Mouse (Mus musculus): ENCODE results near the gene Dpf1. TPM values are rescaled to one million over a fixed set of nuclear protein-coding genes. Genes with fewer than 3 reads are reported as not detected.

Dpf1 gene
- polyA plus RNA-seq, 1 experiment from 2014 or later = 2.3 TPM

DNA sequence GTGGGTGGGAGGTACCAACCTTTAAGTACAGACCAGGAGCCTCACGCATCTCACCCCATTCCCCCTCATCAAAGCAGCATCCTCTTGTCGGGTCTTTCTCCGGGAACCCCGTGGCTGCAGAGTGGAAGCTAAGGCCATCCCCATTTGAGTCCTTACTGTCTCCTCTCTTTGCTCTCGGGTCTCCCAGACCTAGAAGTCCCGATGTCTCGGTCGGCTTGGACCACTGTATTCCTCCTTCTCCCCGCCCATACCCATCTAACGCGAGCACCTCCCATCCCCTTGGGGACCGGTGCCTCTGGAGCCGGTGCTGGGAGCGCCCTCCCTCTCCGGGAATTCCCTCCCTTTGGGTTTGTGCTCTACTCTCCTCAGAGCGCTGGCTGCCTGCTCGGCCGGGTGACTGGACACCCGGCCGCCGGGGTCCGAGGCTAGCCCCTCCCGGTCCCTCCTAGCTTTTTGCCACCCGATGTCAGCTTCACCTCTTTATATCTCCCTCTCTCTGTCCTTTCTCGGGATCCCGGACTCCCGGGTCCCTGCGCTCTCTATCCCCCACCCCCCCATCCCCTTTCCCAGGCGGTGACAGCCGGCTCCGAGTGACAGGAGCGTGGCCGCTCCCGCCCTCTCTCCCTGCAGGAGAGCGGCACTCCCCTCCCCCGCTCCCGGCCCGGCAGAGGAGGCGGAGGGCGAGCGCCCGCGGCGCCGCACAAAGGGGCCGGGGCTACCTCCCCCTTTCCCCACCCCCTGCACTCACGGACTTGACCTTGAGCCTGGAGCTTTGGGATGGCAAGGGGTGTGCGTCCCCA lies 912 bp downstream of the Dpf1 start:
- DNase-seq = no peak
- H3K9ac ChIP-seq = peak overlapping the region; percentile 54; the same call in 1 of the 2 replicates

DNA sequence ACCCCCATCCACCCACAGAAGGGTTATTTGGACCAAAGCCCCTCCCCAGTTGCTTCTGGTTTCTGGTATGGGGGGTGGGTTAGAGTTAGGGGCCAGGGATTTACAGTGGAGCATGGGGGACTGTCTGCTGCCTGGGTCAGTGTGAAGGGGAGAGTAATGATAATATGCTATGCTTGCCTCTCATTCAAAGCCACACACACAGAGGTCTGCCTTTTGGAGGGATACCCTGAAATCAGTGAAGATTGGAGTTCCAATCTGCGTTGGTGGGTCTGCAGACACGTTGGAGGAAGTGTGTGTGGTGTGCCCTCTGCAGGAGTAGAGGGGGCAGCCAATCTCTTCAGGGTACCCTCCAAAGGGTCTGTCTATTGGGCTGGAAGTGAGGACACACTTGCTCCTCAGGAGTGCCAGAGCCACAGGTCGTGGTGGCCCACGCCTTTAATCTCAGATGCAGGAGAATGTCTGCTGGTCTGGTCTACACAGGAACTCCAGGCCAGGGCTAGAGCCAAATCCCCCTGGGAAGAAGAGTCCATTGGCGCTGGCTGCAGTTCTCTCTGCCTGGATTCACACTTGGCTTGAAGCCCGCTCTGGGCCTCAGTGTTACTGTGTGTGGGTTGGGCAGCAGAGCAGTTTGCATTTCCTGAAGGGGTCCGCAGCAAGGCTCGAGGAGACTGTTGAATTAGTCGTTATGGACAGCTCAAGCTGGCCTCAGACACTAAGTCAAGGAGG lies 1.7 kb downstream of the Dpf1 start:
- peaks cover 60% of the 10 kb centered on the region for H3K4me1 ChIP-seq (replicated peaks)
- no peaks in the 10 kb centered on the region for H3K36me3 ChIP-seq
- WGBS (ENCODE audit: insufficient replicate concordance) = 34% methylated on average over 9 of the region's 9 CpGs
- peaks cover 81% of the 10 kb centered on the region for H3K27me3 ChIP-seq
- DNase-seq = no peak
- H3K4me2 ChIP-seq = peak overlapping the region; percentile 80
- ATAC-seq (ENCODE audit: low read depth) = no peak
- no peaks in the 10 kb centered on the region for H3K9me3 ChIP-seq (replicated peaks)
- H3K27ac ChIP-seq = no peak overlapping the region
- no peak overlapping the region for H3K9ac ChIP-seq
- H3K4me3 ChIP-seq (replicated peaks) = peak overlapping the region; percentile 56

More for the DNA sequence above, 912 bp downstream of the Dpf1 start:
- WGBS (ENCODE audit: insufficient replicate concordance) = 1% methylated on average over 48 of the region's 48 CpGs
- H3K4me3 ChIP-seq (replicated peaks) = peak overlapping the region; percentile 56
- H3K4me2 ChIP-seq = peak overlapping the region; percentile 80
- H3K9me3 ChIP-seq (replicated peaks) = no peaks in the 10 kb centered on the region
- H3K4me1 ChIP-seq (replicated peaks) = peaks cover 52% of the 10 kb centered on the region
- no peak overlapping the region for H3K27ac ChIP-seq
- no peak for ATAC-seq (ENCODE audit: low read depth)
- peaks cover 74% of the 10 kb centered on the region for H3K27me3 ChIP-seq
- no peaks in the 10 kb centered on the region for H3K36me3 ChIP-seq

DNA sequence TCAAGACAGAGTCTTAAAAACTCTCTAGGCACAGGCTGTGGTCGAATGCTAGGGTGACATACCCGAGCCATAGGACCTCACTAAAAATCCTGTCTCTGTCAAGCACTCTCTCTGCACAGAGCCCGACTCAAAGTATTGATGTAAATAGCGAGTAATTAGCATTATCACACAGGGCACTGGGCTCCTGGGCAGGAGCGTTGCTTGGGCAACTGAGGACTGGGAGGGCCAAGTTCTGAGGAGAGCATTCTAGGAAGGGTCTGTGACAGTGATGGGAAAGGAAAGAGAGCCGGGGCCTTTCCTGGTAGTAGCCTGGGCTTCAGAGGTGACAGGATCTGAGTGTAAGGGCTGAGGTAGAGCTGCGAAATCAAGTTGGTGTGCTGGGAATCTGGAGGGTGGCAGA lies 2.4 kb downstream of the Dpf1 start:
- Histone ChIP-seq H3K27me3 (peaks cover 85% of the 10 kb centered on the region), H3K9ac (no peak overlapping the region), H3K27ac (no peak overlapping the region), H3K36me3 (no peaks in the 10 kb centered on the region), H3K4me2 (no peak overlapping the region), H3K9me3 (replicated peaks) (no peaks in the 10 kb centered on the region), H3K4me1 (replicated peaks) (peaks cover 66% of the 10 kb centered on the region), H3K4me3 (replicated peaks) (no peak overlapping the region)
- ATAC-seq (ENCODE audit: low read depth) (no peak), DNase-seq (no peak)
- 55% methylated on average over 7 of the region's 7 CpGs for WGBS (ENCODE audit: insufficient replicate concordance)

DNA sequence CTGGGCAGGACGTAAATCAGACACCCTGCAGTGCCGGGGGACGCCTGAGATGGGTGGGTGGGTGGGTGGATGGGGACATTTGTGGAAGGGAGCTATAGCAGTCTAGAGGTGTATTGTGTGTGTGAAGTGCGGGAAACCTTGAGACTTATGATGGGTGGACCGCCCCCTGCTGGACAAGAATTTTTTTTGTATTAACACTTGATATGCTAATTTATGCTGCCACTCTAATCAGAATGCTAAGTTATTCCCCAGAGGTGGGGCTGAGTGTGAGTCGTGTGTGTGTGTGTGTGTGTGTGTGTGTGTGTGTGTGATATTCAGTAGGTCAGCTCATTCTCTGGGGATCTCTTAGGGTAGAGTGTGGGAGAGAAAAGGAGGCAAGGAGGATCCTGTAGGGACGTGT lies 2.9 kb downstream of the Dpf1 start:
- H3K4me3 ChIP-seq (replicated peaks) = no peak overlapping the region
- no peak overlapping the region for H3K9ac ChIP-seq
- H3K9me3 ChIP-seq (replicated peaks) = no peaks in the 10 kb centered on the region
- H3K27ac ChIP-seq = no peak overlapping the region
- H3K27me3 ChIP-seq = peaks cover 84% of the 10 kb centered on the region
- peaks cover 65% of the 10 kb centered on the region for H3K4me1 ChIP-seq (replicated peaks)
- H3K4me2 ChIP-seq = peak overlapping the region; percentile 92; the same call in 1 of the 2 replicates
- 25% methylated on average over 7 of the region's 7 CpGs for WGBS (ENCODE audit: insufficient replicate concordance)
- ATAC-seq (ENCODE audit: low read depth) (no peak), DNase-seq (no peak)
- no peaks in the 10 kb centered on the region for H3K36me3 ChIP-seq

DNA sequence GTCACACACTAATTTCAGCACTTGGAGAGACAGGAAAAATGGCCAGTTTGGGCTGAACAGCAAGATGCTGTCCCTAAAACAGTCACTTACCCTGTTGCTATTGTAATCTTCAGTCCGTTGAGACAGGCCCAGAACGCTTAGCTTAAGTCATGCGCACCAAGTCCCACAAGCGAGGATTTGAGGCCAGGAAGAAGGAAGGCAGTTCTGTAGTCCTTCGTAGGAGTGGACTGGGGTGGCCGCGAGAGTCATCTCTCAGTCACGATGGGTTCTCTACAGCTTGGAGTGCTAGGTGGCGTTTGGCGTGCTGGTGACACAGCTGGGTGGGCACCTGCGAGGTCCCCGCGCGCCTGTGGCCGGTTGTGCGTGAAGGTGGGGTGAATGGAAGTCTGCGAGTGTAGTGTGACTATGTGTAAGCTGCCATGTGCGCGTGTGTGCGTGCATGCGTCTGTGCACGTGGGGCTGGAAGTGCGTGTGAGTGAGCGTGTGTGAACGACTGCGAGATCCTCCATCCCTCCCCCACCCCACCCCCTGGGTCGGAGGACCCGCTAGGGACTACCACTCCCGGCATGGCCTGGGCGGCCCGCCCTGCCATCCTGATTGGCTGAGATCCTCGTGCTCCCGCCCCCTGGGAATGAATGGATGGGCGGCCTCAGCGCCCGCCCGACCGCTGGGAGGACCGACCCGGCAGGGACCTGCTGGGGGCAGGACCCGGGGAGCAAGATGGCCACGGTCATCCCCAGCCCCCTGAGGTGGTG lies 3.8 kb downstream of the Dpf1 start:
- peak; percentile 83 for ATAC-seq (ENCODE audit: low read depth)
- H3K27ac ChIP-seq = no peak overlapping the region

DNA sequence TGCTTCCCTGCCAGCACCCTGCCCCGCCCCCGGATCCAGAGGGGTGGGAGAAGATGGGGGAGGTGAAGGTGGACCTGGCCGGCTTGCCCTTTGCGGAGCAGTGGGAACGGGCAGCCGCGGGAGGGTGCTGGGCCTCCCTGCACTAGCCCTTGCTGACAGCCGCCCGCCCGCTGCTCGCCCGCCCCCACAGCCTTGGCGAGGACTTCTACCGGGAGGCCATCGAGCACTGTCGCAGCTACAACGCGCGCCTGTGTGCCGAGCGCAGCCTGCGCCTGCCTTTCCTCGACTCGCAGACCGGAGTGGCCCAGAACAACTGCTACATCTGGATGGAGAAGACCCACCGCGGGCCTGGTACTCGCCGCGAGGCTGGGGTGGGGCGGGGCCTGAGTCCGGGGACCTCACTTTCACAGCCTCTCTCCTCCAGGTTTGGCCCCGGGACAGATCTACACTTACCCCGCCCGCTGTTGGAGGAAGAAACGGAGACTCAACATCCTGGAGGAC lies 5.5 kb downstream of the Dpf1 start:
- Histone ChIP-seq H3K4me1 (replicated peaks) (peaks cover 70% of the 10 kb centered on the region), H3K9ac (peak overlapping the region; percentile 68), H3K36me3 (no peaks in the 10 kb centered on the region), H3K27ac (no peak overlapping the region; the same call in 1 of the 2 replicates), H3K4me3 (replicated peaks) (peak overlapping the region; percentile 68), H3K27me3 (peaks cover 59% of the 10 kb centered on the region), H3K9me3 (replicated peaks) (no peaks in the 10 kb centered on the region), H3K4me2 (peak overlapping the region; percentile 92)
- WGBS (ENCODE audit: insufficient replicate concordance) = under 1% methylated on average over 36 of the region's 36 CpGs
- ATAC-seq (ENCODE audit: low read depth) = 0 out of 2 replicates have a peak, but pooled peaks have one; percentile 2
- DNase-seq = no peak

More for the DNA sequence above, 3.8 kb downstream of the Dpf1 start:
- peak overlapping the region; percentile 68 for H3K4me3 ChIP-seq (replicated peaks)
- WGBS (ENCODE audit: insufficient replicate concordance) = 1% methylated on average over 42 of the region's 42 CpGs
- DNase-seq = peak; percentile 80
- peak overlapping the region; percentile 92 for H3K4me2 ChIP-seq
- H3K27me3 ChIP-seq = peaks cover 76% of the 10 kb centered on the region
- H3K36me3 ChIP-seq = no peaks in the 10 kb centered on the region
- no peaks in the 10 kb centered on the region for H3K9me3 ChIP-seq (replicated peaks)
- H3K4me1 ChIP-seq (replicated peaks) = peaks cover 68% of the 10 kb centered on the region
- peak overlapping the region; percentile 68 for H3K9ac ChIP-seq

DNA sequence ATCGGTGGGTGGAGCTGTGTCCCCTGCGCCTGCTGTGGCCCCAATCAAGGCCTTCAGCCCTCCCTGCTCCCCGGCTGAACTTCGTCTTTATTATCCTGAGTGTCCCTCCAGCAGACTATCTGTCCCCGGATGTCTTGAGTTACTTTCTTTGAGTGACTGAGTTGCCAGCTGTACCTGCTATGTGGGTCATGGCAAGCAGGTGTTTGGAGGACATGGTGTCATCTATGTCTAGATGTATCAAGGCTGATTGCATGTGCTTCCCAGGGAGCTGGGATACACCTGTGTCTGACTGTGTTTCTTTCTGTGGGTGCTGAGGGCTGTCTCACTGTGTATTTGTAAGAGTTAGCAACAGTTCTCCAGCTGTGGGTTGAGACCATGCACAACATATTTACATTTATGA lies 6.0 kb downstream of the Dpf1 start:
- Histone ChIP-seq H3K4me2 (peak overlapping the region; percentile 92), H3K4me3 (replicated peaks) (peak overlapping the region; percentile 68), H3K9me3 (replicated peaks) (no peaks in the 10 kb centered on the region), H3K36me3 (no peaks in the 10 kb centered on the region), H3K4me1 (replicated peaks) (peaks cover 65% of the 10 kb centered on the region), H3K27me3 (peaks cover 54% of the 10 kb centered on the region), H3K27ac (no peak overlapping the region), H3K9ac (peak overlapping the region; percentile 68)
- 2% methylated on average over 5 of the region's 5 CpGs for WGBS (ENCODE audit: insufficient replicate concordance)
- DNase-seq (no peak), ATAC-seq (ENCODE audit: low read depth) (0 out of 2 replicates have a peak, but pooled peaks have one; percentile 0)

DNA sequence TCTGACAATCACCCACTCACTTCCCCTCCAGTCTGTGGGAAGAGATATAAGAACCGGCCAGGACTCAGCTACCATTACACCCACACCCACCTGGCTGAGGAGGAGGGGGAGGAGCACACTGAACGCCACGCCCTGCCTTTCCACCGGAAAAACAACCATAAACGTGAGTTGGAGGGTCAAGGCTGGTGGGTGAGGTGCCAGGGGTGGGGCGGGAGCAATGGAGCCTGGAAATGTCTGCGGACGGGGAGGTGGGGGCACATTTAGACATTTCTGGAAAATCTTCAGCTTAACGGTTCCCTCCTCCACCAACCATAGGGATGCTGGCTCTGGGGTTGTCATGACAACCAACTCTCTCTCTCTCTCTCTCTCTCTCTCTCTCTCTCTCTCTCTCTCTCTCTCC lies 9.3 kb downstream of the Dpf1 start:
- Histone ChIP-seq H3K4me1 (replicated peaks) (peaks cover 62% of the 10 kb centered on the region), H3K36me3 (no peaks in the 10 kb centered on the region), H3K9ac (no peak overlapping the region), H3K27me3 (peaks cover 26% of the 10 kb centered on the region), H3K27ac (no peak overlapping the region), H3K4me3 (replicated peaks) (no peak overlapping the region), H3K4me2 (no peak overlapping the region), H3K9me3 (replicated peaks) (no peaks in the 10 kb centered on the region)
- DNase-seq (no peak), ATAC-seq (ENCODE audit: low read depth) (no peak)
- WGBS (ENCODE audit: insufficient replicate concordance) = 27% methylated on average over 9 of the region's 9 CpGs

DNA sequence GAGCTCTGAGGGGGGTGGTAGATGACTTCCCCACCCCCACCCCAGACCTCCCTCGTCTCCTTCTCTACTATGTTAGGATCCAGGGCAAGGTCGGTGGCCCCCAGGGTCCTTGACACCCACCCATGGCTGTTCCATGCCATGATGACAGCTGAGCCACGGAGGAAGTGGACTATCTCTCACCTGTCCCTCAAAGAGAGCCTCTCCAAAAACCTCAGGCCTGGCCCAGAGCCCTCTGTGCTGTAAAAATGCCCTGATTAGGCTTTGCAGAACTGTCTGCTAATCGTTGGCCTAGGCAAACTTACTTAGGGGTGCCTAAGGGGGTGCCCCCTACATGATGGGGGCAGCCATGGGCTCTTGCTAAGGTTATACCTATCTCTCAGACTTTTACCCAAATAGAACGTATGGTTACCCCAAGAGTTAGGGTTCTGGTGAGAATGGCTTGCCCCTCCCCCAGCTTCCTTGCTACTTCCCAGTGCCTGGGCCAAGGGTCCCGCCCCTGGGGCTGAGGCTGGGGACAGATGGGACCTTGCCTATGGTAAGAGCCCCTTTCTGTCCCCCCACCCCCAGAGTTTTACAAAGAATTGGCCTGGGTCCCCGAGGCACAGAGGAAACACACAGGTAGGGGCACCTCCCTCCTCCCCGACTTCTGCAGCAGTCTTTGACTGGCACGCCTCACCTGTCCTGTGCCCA lies 10.0 kb downstream of the Dpf1 start:
- Histone ChIP-seq H3K36me3 (no peaks in the 10 kb centered on the region), H3K4me2 (no peak overlapping the region), H3K9me3 (replicated peaks) (no peaks in the 10 kb centered on the region), H3K4me1 (replicated peaks) (peaks cover 62% of the 10 kb centered on the region), H3K9ac (no peak overlapping the region), H3K27me3 (peaks cover 20% of the 10 kb centered on the region), H3K27ac (no peak overlapping the region), H3K4me3 (replicated peaks) (no peak overlapping the region)
- DNase-seq (no peak), ATAC-seq (ENCODE audit: low read depth) (no peak)
- 37% methylated on average over 9 of the region's 9 CpGs for WGBS (ENCODE audit: insufficient replicate concordance)

DNA sequence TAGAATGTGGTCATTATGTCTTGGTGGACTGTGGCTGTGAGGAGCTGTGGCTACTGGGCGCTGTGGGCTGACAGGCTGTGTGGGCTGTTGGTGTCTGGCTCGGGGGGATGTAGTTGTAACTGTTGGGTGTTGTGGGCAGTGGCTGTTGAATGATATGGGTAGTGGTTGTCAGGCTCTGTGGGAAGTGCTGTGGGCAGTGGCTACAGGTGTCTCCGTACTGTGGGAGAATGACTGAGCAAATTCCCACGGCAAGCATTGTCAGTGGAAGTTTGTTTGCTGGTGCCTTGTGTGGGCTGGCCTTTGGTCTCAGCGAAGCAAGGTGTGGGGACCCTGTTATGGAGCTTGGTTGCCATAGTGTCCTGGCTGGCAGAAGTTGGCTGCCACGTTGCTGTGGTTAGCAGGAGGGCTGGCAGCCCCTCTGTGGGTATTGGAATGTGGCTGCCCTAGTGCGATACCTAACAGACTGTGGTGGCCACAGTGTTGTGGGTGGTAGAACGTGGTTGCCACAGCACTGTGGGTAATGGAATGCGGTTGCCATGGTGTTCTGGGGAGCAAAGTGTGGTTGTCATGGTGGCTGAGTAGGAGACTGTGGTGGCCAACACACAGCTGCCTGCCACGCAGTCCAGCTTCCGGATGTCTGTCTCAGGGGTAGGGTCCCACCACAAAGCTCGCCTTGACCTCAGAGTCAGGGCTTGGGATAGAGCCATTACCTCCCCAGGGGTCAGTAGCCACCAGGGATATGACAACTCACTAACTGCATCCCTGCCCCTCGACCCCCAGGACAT lies 11.3 kb downstream of the Dpf1 start:
- DNase-seq (no peak), ATAC-seq (ENCODE audit: low read depth) (no peak)
- no peaks in the 10 kb centered on the region for H3K36me3 ChIP-seq
- 51% methylated on average over 13 of the region's 13 CpGs for WGBS (ENCODE audit: insufficient replicate concordance)
- H3K27ac ChIP-seq = no peak overlapping the region
- no peak overlapping the region for H3K4me3 ChIP-seq (replicated peaks)
- peaks cover 7% of the 10 kb centered on the region; the same call in 1 of the 2 replicates for H3K27me3 ChIP-seq
- peaks cover 62% of the 10 kb centered on the region for H3K4me1 ChIP-seq (replicated peaks)
- H3K9ac ChIP-seq = no peak overlapping the region
- no peak overlapping the region for H3K4me2 ChIP-seq
- no peaks in the 10 kb centered on the region for H3K9me3 ChIP-seq (replicated peaks)

Data from liver, embryonic 13.5 days (tissue).